Mouse (Mus musculus) adrenal gland, postnatal 14 days (tissue): ENCODE data around the gene Cdk19. TPM values are rescaled to one million over a fixed set of nuclear protein-coding genes. Genes with fewer than 3 reads are reported as not detected.
A peak's percentile ranks its signal among the peaks of the same experiment; 100 is the strongest.
"Not testable (repeated sequence)": the region's sequence is repeated elsewhere in the genome, so short reads cannot be mapped to it uniquely, and the experiment has no call there.

Experiments
- DNase-seq: peaks from one replicate; pipeline ENCODE4 v3.0.0; 2021; ENCODE audit warnings: mixed read lengths
- total RNA-seq: library from RNA; stranded (reverse); gene quantifications from 2 replicates; pipeline ENCODE4 v1.2.3, GENCODE M21; 2021

The Cdk19 gene
- total RNA-seq, 1 experiment from 2014 or later, result 10.9 TPM

DNA sequence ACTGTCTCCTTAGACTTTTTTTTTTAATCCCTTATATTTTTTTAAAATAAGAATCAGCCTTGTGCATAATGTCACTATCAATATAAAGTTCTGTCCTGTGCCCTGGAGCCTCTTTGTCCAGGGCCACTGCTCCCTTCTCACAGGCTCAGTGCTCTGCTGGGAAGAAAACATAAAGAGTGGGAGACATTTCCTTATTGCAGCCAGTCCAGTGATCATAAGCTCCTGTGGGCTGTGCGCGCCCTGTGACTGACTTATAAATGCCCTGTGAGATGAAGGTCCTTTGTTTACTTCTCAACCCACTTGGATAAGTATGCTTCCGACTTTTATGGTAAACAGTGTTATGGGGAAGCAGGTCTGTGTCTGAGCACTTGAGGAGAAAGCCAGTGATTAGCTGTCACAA is 142.2 kb downstream of the Cdk19 start:
- DNase-seq, result no peak

DNA sequence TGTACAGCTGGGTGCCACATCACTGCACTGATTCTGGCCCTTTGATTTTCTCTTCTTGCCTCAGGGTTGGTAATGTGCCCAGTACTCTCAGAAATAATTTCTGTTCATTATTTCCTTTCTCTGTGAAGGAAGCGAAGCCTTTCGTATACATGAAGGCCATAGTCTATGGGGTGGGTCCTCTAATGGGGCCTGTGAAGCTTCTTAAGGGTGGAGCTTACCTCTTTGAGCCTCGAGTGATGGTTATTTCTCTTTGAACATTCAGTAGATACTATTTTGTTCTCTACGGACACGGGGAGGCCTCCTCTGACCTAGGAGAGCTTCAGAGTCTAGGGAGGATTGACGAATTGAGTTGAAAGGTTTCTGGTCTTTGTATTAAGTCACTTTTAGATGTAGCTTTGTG is 142.9 kb downstream of the Cdk19 start:
- no peak for DNase-seq

DNA sequence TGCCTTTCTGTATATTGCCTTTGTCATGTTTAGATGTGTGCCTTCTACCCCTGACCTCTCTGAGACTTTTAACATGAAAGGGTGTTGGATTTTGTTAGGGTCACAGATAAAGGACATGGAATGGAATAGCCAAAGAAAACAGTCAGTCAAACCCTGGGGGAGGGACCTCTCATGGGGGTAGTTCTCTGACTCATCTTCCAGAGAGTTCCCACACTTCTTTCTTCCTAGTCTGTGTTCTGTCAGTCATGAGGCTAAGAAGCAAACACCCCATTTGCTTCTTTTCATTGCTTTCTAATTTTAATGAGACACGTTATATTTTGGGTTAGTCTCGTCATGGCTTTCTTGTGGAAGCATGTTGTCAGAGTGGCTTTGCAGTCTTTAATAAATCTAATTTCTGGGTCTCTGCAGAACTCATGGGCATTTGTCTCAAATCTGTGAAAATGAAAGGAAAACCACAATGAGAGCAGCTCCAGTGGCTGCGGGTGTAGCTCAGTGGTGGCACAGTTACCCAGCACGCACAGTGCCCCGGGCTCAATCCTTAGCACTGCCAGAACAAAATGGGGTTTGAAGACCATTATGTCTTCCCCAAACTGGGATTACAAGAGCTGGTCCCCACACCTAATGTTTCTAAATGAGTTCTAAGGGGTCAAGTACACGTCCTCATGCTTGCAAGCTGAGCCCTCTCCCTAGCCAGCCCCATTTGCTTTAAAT is 149.9 kb downstream of the Cdk19 start:
- DNase-seq, result no peak

DNA sequence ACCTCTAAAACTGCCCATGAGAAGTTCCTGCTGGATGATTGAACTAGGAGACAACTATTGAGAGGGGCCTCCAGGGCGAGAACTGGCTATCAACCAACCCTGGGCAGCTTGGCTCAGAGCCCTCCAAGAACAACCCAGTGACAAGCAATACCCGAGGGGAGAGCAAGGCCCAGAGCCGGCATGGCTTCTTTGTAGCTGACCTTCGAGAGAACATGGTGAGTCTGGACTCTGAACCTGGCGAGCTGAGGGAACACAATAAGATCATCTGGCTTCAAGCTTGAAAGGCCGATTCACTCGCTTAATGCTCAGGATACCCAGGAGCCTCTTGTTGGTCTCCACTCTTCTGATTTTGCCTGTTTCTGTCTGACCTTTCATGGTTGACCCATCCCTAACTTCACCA is 151.8 kb downstream of the Cdk19 start:
- no peak for DNase-seq

DNA sequence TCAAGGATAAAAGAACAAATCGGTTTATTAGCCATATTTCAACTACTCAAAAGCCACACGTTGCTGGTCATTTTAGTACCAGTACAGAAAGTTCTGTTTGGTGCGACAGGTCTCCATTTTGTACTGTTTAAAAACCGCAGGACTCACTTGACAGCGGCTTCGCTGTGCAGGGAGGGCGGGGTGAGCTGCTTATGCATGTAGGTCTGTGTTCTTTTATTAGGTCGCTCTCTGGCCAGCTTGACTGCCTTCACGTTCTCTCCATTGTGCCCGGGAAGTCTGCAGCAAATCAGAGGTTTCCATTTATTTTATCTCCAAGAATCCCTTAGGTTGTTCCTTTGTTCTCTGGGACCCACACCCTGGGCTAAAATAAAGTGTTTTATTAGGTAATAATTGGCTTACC is 152.4 kb downstream of the Cdk19 start:
- no peak for DNase-seq

DNA sequence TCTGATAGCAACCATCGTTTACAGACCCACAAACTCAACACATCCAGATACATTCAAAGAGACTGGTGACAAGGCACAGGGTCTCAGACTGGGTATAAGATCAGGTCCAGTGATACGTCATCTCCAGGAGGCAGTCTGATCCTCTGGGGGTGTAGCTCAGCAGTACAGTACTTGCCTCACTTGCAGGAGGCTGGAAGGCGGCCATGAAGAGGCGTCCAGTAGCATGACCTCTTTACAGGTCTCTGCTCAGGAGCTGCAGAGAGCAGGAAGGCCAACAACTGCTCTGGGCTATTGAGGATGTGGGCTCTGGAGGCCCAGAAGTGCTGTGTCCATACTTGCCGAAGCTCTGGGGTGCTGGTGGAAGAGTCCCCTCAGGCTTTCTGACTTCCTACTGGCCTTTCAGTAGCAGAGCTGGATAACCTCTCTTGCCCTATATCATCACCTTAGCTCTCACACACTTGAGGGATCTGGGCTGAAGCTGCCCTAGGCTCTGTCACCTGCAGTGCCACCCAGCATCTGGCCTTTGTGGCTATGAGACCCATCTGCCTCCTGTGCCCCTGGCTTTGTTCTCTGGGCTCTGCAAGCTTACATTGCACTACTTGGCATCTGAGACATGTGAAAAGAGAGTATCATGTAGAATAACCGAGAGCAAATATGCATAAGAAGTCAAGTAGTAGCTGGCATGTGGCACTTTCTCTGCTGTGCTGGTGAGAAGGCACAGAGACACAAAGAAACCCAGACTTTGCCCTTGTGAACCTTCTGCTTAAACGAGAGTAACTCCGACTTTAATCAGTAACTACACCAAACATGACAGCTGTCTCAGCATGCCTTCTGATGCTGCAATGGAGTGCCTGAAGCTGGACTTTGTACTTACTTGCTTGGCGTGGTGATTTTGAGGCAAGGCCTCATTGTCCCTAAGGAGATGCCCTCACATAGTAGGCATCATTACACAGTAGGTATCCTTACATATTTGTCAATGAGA is 155.1 kb downstream of the Cdk19 start:
- no peak for DNase-seq

DNA sequence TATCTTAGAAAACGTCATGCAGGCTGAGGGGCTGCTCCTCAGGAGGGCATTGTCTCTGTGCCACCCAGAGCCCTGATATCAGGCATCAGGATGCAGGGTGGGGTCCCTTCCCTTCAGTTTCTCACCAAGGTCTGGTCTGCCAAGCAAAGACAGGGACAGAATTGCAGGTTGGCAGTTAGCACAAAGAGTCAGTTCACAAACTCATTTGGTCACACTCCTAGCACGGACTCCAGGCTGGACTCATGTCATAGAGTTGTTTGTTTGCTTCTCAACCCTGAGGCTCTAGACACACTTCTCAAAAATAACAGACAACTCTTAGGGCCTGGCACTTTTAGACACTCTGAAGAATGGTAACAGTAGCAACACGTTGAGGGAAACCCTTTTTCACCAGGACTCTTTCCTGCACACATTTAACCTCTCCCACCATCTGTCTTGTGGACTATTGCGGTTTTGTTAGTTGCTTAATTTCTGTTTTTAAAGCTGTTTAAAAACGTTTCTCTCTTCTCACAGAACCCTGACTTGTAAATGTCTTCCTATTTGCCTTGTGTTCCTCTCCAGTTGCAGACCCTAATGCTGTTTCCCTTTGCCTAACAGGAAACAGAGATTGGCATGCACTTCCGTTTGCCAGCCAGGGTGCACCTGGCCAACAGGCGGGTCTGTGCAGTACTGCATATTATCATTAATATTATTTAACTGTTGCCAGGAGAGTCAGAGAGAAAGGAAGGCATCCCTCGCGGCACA is 158.1 kb downstream of the Cdk19 start:
- DNase-seq, result no peak

DNA sequence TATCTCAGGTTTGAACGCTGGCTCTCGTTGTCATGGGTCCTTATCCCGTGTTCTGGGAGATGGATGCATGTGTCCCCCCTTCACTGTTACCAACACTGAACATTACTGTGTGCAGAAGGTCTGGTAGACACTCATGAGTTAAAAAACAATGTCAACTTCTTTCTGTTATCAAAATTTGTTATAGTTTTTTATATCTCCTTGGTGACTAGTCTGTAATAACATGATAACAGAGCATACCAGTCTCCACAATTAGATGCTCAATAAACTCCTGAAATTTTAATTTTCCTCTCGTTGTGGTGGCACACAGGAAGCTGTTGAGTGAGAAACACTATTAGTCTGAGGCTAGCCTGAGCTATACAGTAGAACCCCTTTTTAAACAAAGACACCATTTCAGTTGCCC is 159.1 kb downstream of the Cdk19 start:
- DNase-seq, result no peak

DNA sequence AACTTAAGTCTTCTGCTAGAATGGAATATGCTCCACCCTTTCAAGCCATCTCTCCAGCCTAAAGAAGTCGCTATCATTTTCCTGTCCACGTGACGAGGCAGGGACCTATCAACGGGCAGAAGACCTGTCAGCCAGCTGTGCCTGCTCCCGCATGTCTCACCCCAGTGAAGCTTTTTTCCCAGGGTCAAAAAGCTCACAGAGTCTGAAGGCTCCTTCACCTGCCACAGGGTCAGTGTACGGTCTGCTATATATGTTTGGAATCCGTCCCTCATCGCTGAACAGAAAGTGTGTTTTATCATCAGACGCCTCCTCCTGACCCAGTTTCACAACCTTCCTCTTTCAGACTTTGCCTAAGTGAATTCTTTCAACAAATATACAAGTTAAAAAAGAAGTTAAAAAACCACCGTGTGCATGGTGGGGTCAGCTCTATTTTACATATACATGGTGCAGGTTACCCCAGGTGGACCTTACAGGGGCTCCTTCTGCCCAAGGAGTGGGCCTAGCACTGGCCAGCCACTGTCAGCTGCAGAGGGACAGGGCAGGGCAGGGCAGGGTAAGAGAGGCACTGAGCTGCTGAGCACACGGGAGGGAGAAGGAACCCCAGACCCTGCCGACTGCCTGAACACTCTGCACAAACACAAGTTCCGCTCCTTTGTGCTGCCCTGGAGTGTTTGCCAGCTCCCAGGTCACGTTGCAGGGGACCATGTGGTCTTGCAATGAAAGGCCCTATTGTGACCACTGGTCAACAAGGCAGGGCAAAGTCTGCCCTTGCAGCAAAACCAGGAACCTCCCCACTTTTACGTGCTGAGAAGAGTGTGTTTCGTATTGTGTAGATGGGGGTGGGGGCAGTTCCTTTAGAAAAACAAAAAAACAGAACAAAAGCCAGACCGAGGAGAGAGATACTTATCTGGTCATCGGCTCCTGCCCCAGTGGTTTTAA is 160.2 kb downstream of the Cdk19 start:
- no peak for DNase-seq

DNA sequence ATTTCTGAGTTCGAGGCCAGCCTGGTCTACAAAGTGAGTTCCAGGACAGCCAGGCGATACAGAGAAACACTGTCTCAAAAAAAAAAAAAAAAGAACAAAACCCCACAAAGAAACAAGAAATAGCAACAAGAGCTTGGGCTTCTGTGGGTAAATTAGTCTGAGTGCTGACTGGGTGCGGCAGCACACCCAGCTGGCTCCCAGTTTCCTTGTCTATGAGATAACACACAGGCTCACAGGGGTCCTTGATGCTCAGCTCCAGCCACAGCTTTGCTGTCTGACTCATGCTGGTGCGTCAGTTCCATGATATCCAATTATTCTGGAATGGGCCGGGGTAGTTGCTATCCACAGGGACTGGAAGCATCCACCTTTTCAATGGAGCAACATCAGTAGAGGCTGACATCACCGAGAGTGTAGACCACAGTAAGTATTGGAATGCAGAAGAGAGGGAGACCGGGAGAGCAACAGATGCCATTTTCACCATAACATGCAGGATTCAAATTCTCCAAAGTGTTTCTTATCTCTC is 161.4 kb downstream of the Cdk19 start:
- peak; percentile 21 for DNase-seq

DNA sequence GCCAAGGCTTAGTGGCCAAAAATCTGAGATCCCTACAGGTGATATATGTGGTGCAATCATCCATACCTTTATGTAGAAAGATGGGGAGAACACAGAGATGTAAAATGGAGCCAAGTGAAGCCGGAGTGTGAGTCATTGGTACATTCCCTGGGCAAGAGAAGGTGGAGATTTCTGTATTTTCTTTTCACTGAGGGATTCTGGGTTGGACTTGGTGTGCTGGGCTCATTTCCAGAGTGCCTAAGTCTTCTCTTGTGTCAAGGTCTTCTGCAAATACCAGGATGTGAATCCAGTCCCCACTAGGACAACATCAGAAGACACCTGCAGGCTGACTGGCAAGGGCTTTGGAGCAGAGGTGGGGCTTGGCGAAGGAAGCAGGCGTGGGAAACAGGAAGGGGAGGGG is 163.4 kb downstream of the Cdk19 start:
- no peak for DNase-seq

DNA sequence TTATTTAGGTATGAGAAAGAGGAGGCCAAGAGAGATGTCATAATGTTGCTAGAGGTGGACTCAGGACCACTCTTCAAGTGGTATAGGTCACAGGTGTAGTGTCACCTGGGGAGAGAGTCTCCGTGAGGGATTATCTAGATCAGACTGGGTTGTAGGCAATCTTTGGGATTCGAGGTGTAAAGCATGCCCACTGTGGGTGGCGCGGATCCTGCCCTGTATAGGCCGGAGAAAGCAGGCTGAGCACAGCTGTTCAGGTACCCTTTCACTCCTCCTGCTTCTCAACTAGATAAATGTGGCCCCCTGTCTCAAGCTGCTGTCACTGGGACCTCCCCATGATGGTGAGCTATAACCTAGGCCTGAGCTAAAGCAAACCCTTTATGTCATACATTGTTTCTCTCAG is 171.0 kb downstream of the Cdk19 start:
- DNase-seq, result no peak

DNA sequence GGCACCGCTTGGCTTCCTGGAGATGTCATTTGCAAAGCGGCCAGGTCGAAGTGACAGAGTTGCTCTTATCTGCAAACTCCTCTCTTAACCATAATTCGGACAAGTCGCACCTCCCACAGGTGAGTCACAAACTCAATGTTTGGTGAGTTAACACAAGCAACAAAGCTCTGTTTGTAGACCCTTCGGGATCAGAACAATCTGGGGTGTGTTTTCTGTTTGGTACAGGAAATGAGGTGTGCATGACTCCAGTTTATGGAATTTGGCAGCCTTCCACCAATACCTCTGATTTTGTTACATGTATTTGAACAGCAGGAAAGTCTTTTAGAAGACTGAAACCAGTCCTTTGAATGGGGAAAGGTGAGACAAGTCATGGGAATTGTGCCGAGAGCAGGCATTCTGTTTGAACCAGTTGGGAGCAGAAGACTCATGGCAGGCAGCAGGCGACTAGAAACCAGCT is 171.9 kb downstream of the Cdk19 start:
- no peak for DNase-seq

DNA sequence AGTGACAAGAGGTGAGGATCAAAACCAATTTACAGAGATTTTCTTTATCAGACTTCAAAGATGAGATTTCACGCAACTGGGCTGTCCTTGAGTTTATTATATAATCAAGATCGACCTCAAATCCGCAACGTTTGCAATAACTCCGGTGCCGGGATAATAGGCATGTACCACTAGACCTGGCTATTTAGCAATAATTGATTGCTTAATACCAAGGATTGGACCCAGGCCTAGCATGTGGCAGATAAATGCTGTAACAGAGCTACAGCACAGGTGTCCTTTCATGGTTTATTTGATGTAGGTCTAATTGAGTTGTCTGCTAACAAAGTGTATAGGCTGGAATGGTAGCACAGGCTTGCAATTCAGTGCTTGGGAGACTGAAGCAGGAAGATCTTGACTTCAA is 172.8 kb downstream of the Cdk19 start:
- no peak for DNase-seq

DNA sequence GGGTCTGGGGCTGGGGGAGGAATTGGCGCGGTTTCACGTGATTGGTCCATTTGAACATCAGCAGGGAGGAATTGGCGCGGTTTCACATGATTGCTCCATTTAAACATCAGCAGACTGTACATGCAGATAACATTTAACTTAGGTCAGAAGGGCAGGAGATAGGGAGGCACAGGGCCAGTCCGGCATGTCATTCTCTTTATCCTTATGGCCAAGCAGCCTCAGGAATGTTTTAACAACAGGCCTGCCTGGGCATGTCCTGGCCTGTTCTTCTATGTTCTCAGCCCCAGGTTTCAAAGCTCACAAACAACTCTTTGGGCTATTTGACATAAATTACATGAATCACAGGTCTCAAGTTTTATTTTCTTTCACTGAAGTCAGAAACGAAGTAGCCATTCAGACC is 173.6 kb downstream of the Cdk19 start:
- DNase-seq, result not testable (repeated sequence)

DNA sequence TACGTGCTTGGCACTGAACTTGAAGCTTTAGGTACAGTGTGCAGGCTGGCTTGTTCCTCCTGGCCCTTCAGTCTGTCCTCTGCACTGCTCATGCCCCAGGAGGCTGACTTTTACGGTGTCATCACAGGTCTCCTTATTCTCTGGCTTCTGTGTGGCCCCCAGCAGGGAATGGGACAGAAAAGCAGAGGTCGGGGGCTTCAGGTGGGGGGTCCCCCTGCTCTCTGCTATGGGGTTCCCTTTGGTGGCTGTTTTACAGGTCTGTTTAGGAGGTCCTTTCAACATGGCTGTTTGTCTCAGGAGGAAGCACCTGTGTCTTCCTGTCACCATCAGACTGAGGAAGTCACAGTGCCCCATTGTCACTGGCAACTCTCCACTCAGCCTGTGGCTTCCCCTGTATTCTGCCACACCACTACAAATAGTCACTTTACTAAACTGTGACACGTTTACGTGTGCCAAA is 175.9 kb downstream of the Cdk19 start:
- DNase-seq, result no peak

DNA sequence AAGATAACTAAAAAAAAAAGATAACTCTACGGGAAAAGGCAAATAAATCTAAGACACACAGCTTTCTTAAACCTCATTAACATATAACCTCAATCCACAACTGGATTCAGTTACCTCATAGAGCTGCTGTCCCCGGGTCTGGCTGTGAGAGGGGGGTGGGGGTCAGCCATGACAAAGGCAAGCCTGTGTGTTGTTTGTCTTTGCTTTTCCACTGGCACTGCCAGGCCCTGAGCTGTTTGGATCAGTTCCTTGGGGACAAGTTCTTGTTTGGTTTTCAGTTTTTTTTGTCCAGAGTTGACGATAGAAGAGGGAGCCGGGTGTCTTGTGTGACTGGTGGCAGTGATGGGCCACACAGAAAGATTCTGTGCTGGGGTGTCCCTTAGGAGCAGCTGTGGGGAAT is 177.1 kb downstream of the Cdk19 start:
- no peak for DNase-seq

DNA sequence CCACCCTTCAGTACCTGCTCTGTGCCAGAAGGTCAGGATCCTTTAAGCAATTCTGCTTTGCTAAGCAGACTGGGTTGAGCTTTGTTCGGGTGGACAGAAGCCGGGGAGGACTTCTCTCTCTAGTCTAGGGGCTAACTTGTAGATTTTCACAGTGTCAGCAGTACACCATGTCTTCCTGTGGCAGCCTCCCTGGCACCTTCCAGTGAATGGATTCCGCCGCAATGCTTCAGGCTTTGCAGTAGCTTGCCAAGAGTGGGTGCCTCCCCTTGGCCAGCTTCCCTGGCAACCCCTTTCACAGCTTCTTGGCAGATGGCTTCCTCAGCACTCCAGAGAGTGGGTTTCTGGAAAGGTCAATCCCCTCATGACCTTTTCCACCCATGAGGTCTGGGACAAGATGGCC is 180.2 kb downstream of the Cdk19 start:
- peak; percentile 56 for DNase-seq

DNA sequence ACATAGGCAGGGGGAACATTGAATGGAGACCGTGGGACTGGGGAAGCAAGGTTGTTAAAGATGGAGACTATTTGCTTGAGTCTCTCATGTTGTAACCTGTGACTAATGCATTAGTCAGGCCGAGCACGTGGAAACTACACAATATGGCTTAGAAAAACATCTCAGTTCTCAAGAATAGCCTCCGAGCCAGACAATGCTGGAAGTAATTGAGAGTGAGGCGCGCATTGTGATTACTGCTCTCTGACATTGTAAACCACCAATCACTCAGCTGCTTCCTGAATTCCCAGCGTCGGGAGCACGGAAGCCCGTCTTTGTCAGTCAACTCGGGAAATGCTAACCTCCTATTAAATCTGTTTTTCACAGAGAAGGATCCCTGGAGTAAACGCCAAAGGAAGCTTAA is 182.2 kb downstream of the Cdk19 start:
- DNase-seq, result peak; percentile 15

DNA sequence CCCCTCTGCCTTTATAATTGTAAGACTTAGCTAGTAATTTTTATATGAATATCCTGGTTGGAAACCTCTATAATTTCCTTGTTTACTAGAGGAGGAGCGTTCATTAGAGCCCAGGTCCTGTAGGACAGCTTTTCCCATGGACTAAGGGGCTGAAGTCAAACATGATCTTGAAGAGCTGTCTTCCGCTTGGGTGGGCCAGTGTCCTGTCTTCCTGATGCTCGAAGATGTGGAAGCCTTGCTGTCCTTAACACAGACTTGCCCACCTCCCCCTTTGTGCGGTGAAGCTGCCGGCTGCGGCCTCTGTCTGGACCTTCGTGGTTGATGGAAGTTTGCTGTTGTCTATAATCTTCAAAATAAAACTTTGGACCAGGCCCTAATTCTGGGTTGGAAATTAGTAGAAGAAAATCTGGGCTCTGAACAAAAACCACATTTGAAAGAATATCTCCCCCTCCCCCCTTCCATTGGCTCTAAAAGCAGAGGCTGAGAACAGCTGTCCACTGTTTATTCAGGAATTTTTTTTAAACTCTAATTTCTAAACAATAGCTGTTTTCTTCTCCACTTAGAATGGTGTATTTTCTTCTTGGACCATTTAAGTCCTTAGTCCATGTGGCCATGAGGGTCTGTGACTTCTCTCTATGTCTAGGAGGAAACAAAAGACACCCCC is 184.1 kb downstream of the Cdk19 start:
- no peak for DNase-seq
